Mouse (Mus musculus) limb, embryonic 11.5 days (tissue): ENCODE measurements around the gene Zfp90. TPM values are rescaled to one million over a fixed set of nuclear protein-coding genes. Genes with fewer than 3 reads are reported as not detected.

Source experiments
- ATAC-seq: fragments of 200-750 bp; cut with Nextera tagmentation; 2 replicates; pipeline ENCODE4 v1.8.0; 2017; ENCODE audit warnings: low read depth; ENCODE audit not compliant: insufficient number of reproducible peaks, low FRiP score, low TSS enrichment
- DNase-seq: peaks from one replicate; pipeline ENCODE4 v3.0.0-alpha.2; 2015; ENCODE audit warnings: low spot score
- H3K27ac ChIP-seq: fragments of 300-500 bp; sonication (generic); replicated peaks from 2 replicates; pipeline ENCODE4 v1.5.1; 2014; ENCODE audit warnings: low read depth, mild to moderate bottlenecking, low read length
- H3K27me3 ChIP-seq: fragments of 300-500 bp; sonication (generic); 2 replicates; pipeline ENCODE4 v1.6.1; 2014; ENCODE audit warnings: mild to moderate bottlenecking, low read length, mixed read lengths; ENCODE audit not compliant: control insufficient read depth, insufficient read depth
- H3K36me3 ChIP-seq: fragments of 300-500 bp; sonication (generic); 2 replicates; pipeline ENCODE4 v1.6.1; 2014; ENCODE audit warnings: mild to moderate bottlenecking, low read length, moderate library complexity, mixed read lengths; ENCODE audit not compliant: control insufficient read depth, insufficient read depth
- H3K4me1 ChIP-seq: fragments of 300-500 bp; sonication (generic); 2 replicates; pipeline ENCODE4 v1.6.1; 2014; ENCODE audit warnings: low read length, mixed read lengths; ENCODE audit not compliant: control insufficient read depth, insufficient read depth
- H3K4me2 ChIP-seq: fragments of 300-500 bp; sonication (generic); 2 replicates; pipeline ENCODE4 v1.6.1; 2014; ENCODE audit warnings: low read depth, mild to moderate bottlenecking, moderate library complexity; ENCODE audit not compliant: severe bottlenecking
- H3K4me3 ChIP-seq: fragments of 300-500 bp; sonication (generic); 2 replicates; pipeline ENCODE4 v1.5.1; 2014; ENCODE audit warnings: low read depth, low read length
- H3K9ac ChIP-seq: fragments of 300-500 bp; sonication (generic); 2 replicates; pipeline ENCODE4 v1.6.1; 2014; ENCODE audit warnings: mild to moderate bottlenecking, low read length
- H3K9me3 ChIP-seq: fragments of 300-500 bp; sonication (generic); 2 replicates; pipeline ENCODE4 v1.6.1; 2016; ENCODE audit warnings: low read length; ENCODE audit not compliant: control insufficient read depth
- WGBS: fragments of 180-500 bp; shearing (Covaris S2); extraction: QIAGEN DNeasy Blood & Tissue Kit; methylation state at CpG from one replicate; pipeline ENCODE4 v1.1.7; 2014; 5-methylcytosine and 5-hydroxymethylcytosine counted together
- polyA plus RNA-seq: library from polyadenylated mRNA; unstranded; fragments of >200 nt; fragmentation: Nextera tagmentation; extraction: Ambion mirVana; gene quantifications from 2 replicates; pipeline ENCODE4 v1.2.1, GENCODE M21; 2014

The Zfp90 gene
- polyA plus RNA-seq, 1 experiment from 2014 or later: 29.9 TPM

DNA sequence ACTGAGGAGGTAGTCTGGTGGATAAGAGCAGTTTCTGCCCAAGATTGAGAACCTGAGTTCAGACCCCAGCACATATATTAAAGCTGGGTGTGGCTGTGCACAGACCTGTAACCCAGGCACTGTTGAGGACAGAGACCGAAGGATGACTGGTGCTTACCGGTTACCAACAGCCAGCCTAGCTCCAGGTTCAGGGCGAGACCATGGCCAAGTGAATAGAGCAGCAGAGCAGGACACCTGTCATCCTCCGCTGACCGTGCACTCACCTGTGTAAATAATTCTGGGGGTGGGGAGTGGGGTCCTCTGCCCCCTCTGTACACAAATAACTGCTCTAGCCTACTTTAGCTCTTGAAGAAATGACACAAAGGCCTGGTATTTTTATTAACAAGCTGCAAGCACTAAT lies 58.9 kb downstream of the Zfp90 start:
- H3K4me3 ChIP-seq: no peak overlapping the region
- no peak overlapping the region for H3K4me2 ChIP-seq
- no peaks in the 10 kb centered on the region for H3K27me3 ChIP-seq
- no peaks in the 10 kb centered on the region for H3K36me3 ChIP-seq
- H3K4me1 ChIP-seq: no peaks in the 10 kb centered on the region; the same call in 1 of the 2 replicates
- no peak overlapping the region for H3K27ac ChIP-seq
- H3K9ac ChIP-seq: no peak overlapping the region
- WGBS: 93% methylated on average over 5 of the region's 5 CpGs
- DNase-seq (no peak), ATAC-seq (no peak)
- no peaks in the 10 kb centered on the region for H3K9me3 ChIP-seq

Other genes with a start within 250 kb of the Zfp90 start
- gene Slc7a6, start 246.5 kb upstream of the Zfp90 start, polyA plus RNA-seq: 101 and 107 TPM in 2 replicates
- 50.8 and 52.9 TPM in 2 replicates for gene Slc7a6os, start 204.4 kb upstream of the Zfp90 start, polyA plus RNA-seq
- gene Prmt7, start 204.4 kb upstream of the Zfp90 start, polyA plus RNA-seq: 61.7 and 61.8 TPM in 2 replicates
- gene Smpd3, start 77.3 kb upstream of the Zfp90 start, polyA plus RNA-seq: 0.30 and 0.49 TPM in 2 replicates
- not detected in 2 replicates for gene 6030452D12Rik, start 85.2 kb downstream of the Zfp90 start, polyA plus RNA-seq
- gene Cdh3, start 95.6 kb downstream of the Zfp90 start, polyA plus RNA-seq: 28.5 and 40.7 TPM in 2 replicates
- gene Gm10073, start 158.1 kb downstream of the Zfp90 start, polyA plus RNA-seq: 4.4 and 5.7 TPM in 2 replicates
- 11.5 and 15.4 TPM in 2 replicates for gene Cdh1, start 188.0 kb downstream of the Zfp90 start, polyA plus RNA-seq